Mouse (Mus musculus) cerebellum, adult 2 months (tissue): Measurements from ENCODE around the gene Kcnj12. TPM values are rescaled to one million over a fixed set of nuclear protein-coding genes. Genes with fewer than 3 reads are reported as not detected.

ENCODE experiments used
- DNase-seq, 2 experiments: peaks; one replicate each; pipeline ENCODE4 v3.0.0; 2021
- H3K27ac ChIP-seq: fragments of 200-500 bp; 2 replicates; pipeline ENCODE4 v1.5.1; 2012; ENCODE audit warnings: low read length, control low read depth, inconsistent platforms; ENCODE audit not compliant: insufficient read depth
- H3K27me3 ChIP-seq: fragments of 200-500 bp; 2 replicates; pipeline ENCODE4 v1.6.1; 2012; ENCODE audit warnings: inconsistent platforms, mild to moderate bottlenecking, low read length, moderate library complexity; ENCODE audit not compliant: control insufficient read depth, insufficient read depth
- H3K4me1 ChIP-seq: fragments of 200-500 bp; 2 replicates; pipeline ENCODE4 v1.6.1; 2011; ENCODE audit warnings: low read length; ENCODE audit not compliant: control insufficient read depth, insufficient read depth
- H3K4me3 ChIP-seq: fragments of 200-500 bp; replicated peaks from 2 replicates; pipeline ENCODE3; 2011; ENCODE audit warnings: mild to moderate bottlenecking, low read depth, low read length, control low read depth; ENCODE audit not compliant: insufficient read depth
- CTCF ChIP-seq: fragments of 200-500 bp; IDR thresholded peaks from 2 replicates; pipeline ENCODE4 v1.5.1; 2011; ENCODE audit warnings: low read depth, mild to moderate bottlenecking, control low read depth, low read length, moderate library complexity, borderline replicate concordance; ENCODE audit not compliant: insufficient read depth
- POLR2A ChIP-seq: fragments of 200-500 bp; IDR thresholded peaks from 2 replicates; pipeline ENCODE4 v1.6.1; 2011; ENCODE audit warnings: low read length, control low read depth, borderline replicate concordance; ENCODE audit not compliant: insufficient read depth
- WGBS: fragments of 180-500 bp; shearing (Covaris S2); methylation state at CpG from one replicate; pipeline ENCODE4 v1.1.7; 2018; 5-methylcytosine and 5-hydroxymethylcytosine counted together
- polyA plus RNA-seq: library from polyadenylated mRNA; depleted of rRNA; stranded (reverse); fragments of >200 nt; gene quantifications from 2 replicates; pipeline ENCODE4 v1.2.3, GENCODE M21; 2012

The Kcnj12 gene
- polyA plus RNA-seq, 1 experiment = 80.1 TPM

DNA sequence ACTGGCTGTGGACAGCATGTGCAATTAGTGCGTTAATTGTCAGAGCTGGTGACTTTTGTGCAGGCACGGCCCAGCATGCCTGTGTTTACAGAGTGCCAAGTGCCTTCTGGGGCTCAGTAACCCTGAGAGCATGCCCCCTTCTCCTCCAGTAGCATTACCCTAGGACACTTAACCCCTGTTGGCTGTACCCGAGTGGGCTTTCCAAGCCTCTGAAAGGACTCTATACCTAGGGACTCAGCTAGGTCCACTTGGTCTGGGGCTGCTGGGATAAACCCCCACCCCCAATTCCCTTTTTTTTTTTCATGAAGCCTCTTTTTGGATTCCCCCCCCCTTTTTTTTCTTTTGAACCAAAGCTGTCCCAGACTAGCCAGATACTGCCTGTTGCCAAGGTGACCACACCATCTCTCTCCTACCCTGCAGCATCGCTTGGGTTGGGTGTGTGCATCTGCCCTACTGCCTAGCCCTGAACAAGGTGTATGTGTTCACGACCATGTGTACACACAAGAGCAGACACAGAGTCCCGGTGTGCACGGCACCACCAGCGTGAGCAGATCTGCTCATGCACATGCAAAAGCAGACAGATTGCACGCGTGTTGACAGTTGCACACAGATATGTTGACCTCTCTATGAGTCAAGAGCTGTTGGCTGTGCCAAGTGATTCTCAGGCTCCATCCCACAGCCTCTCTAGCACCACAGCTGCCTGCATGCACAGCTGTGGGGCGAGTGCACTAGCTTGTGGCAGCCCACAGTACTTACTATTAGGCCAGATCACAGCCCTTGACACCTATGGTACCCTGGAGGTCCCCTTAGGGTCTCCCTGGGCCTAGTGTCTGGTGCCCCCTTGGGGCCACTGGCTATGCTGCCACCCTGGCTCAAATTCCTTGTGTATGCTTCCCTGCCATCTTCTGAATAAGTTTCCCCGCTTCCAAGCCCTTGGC is 21.0 kb downstream of the Kcnj12 start:
- Histone ChIP-seq H3K4me3 (no peak overlapping the region), H3K27ac (peak overlapping the region; percentile 41; the same call in 1 of the 2 replicates), H3K4me1 (peaks cover 82% of the 10 kb centered on the region), H3K27me3 (no peaks in the 10 kb centered on the region)
- TF ChIP-seq POLR2A (no peak), CTCF (peak; percentile 33; the same call in 1 of the 2 replicates)
- DNase-seq = peak in 1 of 2 experiments; percentile 48
- 40% methylated on average over 12 of the region's 12 CpGs for WGBS

DNA sequence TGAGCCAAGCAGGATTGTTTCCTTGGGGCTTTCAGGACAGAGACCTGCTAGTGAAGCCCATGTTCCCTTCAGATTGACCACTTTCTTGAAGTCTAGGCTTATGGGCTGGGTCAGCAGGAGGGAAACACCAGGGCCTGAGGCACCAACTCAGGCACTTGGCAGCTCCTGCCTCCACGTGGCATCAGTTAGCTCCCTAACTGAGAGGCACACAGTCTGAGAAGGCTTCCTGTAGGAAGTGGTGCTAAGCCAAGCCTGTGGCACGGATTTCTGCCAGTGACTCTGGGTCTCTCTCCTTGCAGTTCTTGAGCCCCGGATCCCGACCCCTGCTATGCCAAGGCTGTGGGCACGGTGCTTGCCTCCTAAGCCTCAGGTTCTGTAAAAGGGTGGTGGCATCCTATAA is 22.4 kb downstream of the Kcnj12 start:
- peaks cover 72% of the 10 kb centered on the region for H3K4me1 ChIP-seq
- WGBS = 17% methylated on average over 5 of the region's 5 CpGs

GRCm38 (mm10) chr11:61047441-61047840 is 25.1 kb downstream of the Kcnj12 start:
- WGBS = 17% methylated on average over 5 of the region's 5 CpGs
- peaks cover 64% of the 10 kb centered on the region for H3K4me1 ChIP-seq

More for the DNA sequence above, 22.4 kb downstream of the Kcnj12 start:
- H3K27me3 ChIP-seq = no peaks in the 10 kb centered on the region
- no peak overlapping the region for H3K4me3 ChIP-seq
- H3K27ac ChIP-seq = no peak overlapping the region
- peak; percentile 48 to 50 for DNase-seq
- TF ChIP-seq CTCF (no peak), POLR2A (no peak)

GRCm38 (mm10) chr11:61051151-61051550 is 28.8 kb downstream of the Kcnj12 start:
- no peak for DNase-seq
- 9% methylated on average over 8 of the region's 8 CpGs for WGBS
- H3K27me3 ChIP-seq = no peaks in the 10 kb centered on the region
- H3K4me3 ChIP-seq = no peak overlapping the region
- peaks cover 31% of the 10 kb centered on the region for H3K4me1 ChIP-seq
- no peak overlapping the region for H3K27ac ChIP-seq
- no peak for TF ChIP-seq POLR2A
- no peak for TF ChIP-seq CTCF

More at GRCm38 (mm10) chr11:61047441-61047840, 25.1 kb downstream of the Kcnj12 start:
- no peak for TF ChIP-seq CTCF
- TF ChIP-seq POLR2A = no peak
- H3K27me3 ChIP-seq = no peaks in the 10 kb centered on the region
- H3K27ac ChIP-seq = peak overlapping the region; percentile 19; the same call in 1 of the 2 replicates
- no peak overlapping the region for H3K4me3 ChIP-seq
- DNase-seq = peak in 1 of 2 experiments; percentile 31

GRCm38 (mm10) chr11:61056871-61057270 is 34.5 kb downstream of the Kcnj12 start:
- Histone ChIP-seq H3K27ac (no peak overlapping the region), H3K27me3 (no peaks in the 10 kb centered on the region), H3K4me1 (peaks cover 31% of the 10 kb centered on the region), H3K4me3 (no peak overlapping the region)
- no peak for DNase-seq
- WGBS = 45% methylated on average over 5 of the region's 5 CpGs
- TF ChIP-seq POLR2A = no peak

- Histone ChIP-seq H3K27ac (peak overlapping the region; percentile 37; the same call in 1 of the 2 replicates), H3K4me1 (peaks cover 57% of the 10 kb centered on the region), H3K27me3 (no peaks in the 10 kb centered on the region), H3K4me3 (no peak overlapping the region)
- WGBS = 5% methylated on average over 10 of the region's 10 CpGs
- DNase-seq = peak; percentile 59 to 75
- no peak for TF ChIP-seq CTCF
- no peak for TF ChIP-seq POLR2A
Observed at GRCm38 (mm10) chr11:61059691-61060457, 37.5 kb downstream of the Kcnj12 start.

GRCm38 (mm10) chr11:61060634-61061033 is 38.3 kb downstream of the Kcnj12 start:
- Histone ChIP-seq H3K4me1 (peaks cover 65% of the 10 kb centered on the region), H3K27ac (peak overlapping the region; percentile 37; the same call in 1 of the 2 replicates), H3K27me3 (no peaks in the 10 kb centered on the region), H3K4me3 (no peak overlapping the region)
- TF ChIP-seq CTCF (no peak), POLR2A (no peak)
- 39% methylated on average over 4 of the region's 4 CpGs for WGBS
- DNase-seq = peak in 1 of 2 experiments; percentile 38
